ENCODE assay signal across 8 mouse cellular contexts in genomic region chr2:155236362-155236992, GRCm38 (mm10). TPM values are rescaled to one million over a fixed set of nuclear protein-coding genes. Genes with fewer than 3 reads are reported as not detected.
A peak's percentile ranks its signal among the peaks of the same experiment; 100 is the strongest.
DNase-seq lines count a peak whose midpoint lies in the region; ATAC-seq lines count a peak whose summit lies in the region.

Gene Dynlrb1 (plus strand): TSS chr2:155236533.

- H3K4me2 ChIP-seq in forebrain, embryonic 14.5 days (ENCODE audit: low read length), result peak within 1 kb of the TSS; percentile 67
- peak within 1 kb of the TSS; percentile 92 for H3K4me2 ChIP-seq in neural tube, embryonic 15.5 days

- H3K9me3 ChIP-seq in forebrain, embryonic 14.5 days (replicated peaks; ENCODE audit: control insufficient read depth, low read length), result no peaks in the 10 kb centered on the region
- H3K9me3 ChIP-seq in neural tube, embryonic 15.5 days (replicated peaks), result no peaks in the 10 kb centered on the region

- under 1% methylated on average over 50 of the region's 50 CpGs for WGBS in forebrain, embryonic 14.5 days
- 0% methylated on average over 50 of the region's 50 CpGs for WGBS in neural tube, embryonic 15.5 days

- H3K36me3 ChIP-seq in forebrain, embryonic 14.5 days (ENCODE audit: control insufficient read depth, insufficient read depth, low read length), result peaks cover 4% of the 10 kb centered on the region; the same call in 1 of the 2 replicates
- 0 out of 2 replicates have a peak, but pooled peaks cover 3% of the 10 kb centered on the region for H3K36me3 ChIP-seq in neural tube, embryonic 15.5 days

- H3K27ac ChIP-seq in forebrain, embryonic 14.5 days (ENCODE audit: low read depth, low read length), result peak within 1 kb of the TSS; percentile 78
- H3K27ac ChIP-seq in neural tube, embryonic 15.5 days (replicated peaks), result peak within 1 kb of the TSS; percentile 86

- peak; percentile 96 for DNase-seq in ES-CJ7 (ENCODE audit: low read depth, low spot score)
- peak; percentile 98 for DNase-seq in cerebellum, adult 11 months
- peak; percentile 98 for DNase-seq in forebrain, embryonic 14.5 days (ENCODE audit: low spot score)
- peak; percentile 99 to 100 for DNase-seq in heart, postnatal 14 days
- DNase-seq in layer of hippocampus, adult 11-12 months (ENCODE audit: low spot score), result peak; percentile 99
- DNase-seq in lung, adult 18-20 months, result peak; percentile 98 to 99
- peak; percentile 98 for DNase-seq in testis, postnatal 14 days (ENCODE audit: low spot score)

- H3K9ac ChIP-seq in forebrain, embryonic 14.5 days (ENCODE audit: low read length), result peak within 1 kb of the TSS; percentile 88
- H3K9ac ChIP-seq in neural tube, embryonic 15.5 days (replicated peaks), result peak within 1 kb of the TSS; percentile 80

- ATAC-seq in forebrain, embryonic 14.5 days, result peak; percentile 100
- ATAC-seq in neural tube, embryonic 15.5 days (ENCODE audit: low FRiP score), result peak; percentile 99

- intact Hi-C loops in heart, postnatal 14 days (cut with DNase I), result loop anchor here (2.0 to 5.0 kb wide), 2 partner anchors 36 to 146 kb away; partner anchors contain the start of gene Trp53inp2

- peaks cover 20% of the 10 kb centered on the region for H3K4me1 ChIP-seq in forebrain, embryonic 14.5 days (ENCODE audit: control insufficient read depth, insufficient read depth, low read length)
- H3K4me1 ChIP-seq in neural tube, embryonic 15.5 days, result peaks cover 32% of the 10 kb centered on the region

- H3K4me3 ChIP-seq in forebrain, embryonic 14.5 days (ENCODE audit: low read depth, low read length), result peak within 1 kb of the TSS; percentile 82
- peak within 1 kb of the TSS; percentile 90 for H3K4me3 ChIP-seq in neural tube, embryonic 15.5 days (replicated peaks)

- H3K27me3 ChIP-seq in forebrain, embryonic 14.5 days (replicated peaks; ENCODE audit: control insufficient read depth, insufficient read depth, low read length), result no peaks in the 10 kb centered on the region
- no peaks in the 10 kb centered on the region for H3K27me3 ChIP-seq in neural tube, embryonic 15.5 days (replicated peaks)

RNA-seq across cellular contexts. Expression of gene Dynlrb1, which starts in this region (rescaled TPM):
- polyA plus RNA-seq in forebrain, embryonic 14.5 days (2014; fragmentation: Nextera tagmentation; extraction: Ambion mirVana), result 808 and 966 TPM in 2 replicates
- 100 to 1,000 TPM; 177 to 185 TPM for total RNA-seq in heart, postnatal 14 days (2021)
- polyA plus RNA-seq in neural tube, embryonic 15.5 days (2015; fragmentation: Nextera tagmentation; extraction: Ambion mirVana), result 675 and 765 TPM in 2 replicates

Comparison
In these comparisons a context has a peak if more than half of its experiments do, and no peak if none do; other contexts are left out.
1. Peak in every context shown above with its lines: DNase-seq, ATAC-seq, H3K4me3 ChIP-seq and H3K27ac ChIP-seq.